Mouse (Mus musculus) kidney, adult 2 months (tissue): ENCODE results near the gene H2bfm.
"Not testable (repeated sequence)": the region's sequence is repeated elsewhere in the genome, so short reads cannot be mapped to it uniquely, and the experiment has no call there.

Experiments
- CTCF ChIP-seq: fragments of 200-500 bp; conservative IDR thresholded peaks from 2 replicates; pipeline ENCODE4 v1.5.1; 2011; ENCODE audit warnings: low read depth, mild to moderate bottlenecking, control low read depth, low read length, moderate library complexity, mixed read lengths; ENCODE audit not compliant: insufficient read depth, insufficient read length
- POLR2A ChIP-seq: fragments of 200-500 bp; IDR thresholded peaks from one replicate; pipeline ENCODE4 v1.6.1; 2011; ENCODE audit warnings: low read depth, low read length, control low read depth

- not testable (repeated sequence) for TF ChIP-seq POLR2A, CTCF
These were observed 48.3 kb downstream of the H2bfm start, which contains the start of gene Tmsb15b2 for GRCm38 (mm10) chrX:136975397-136975796.
